Mouse (Mus musculus) WW6 (cell line): ENCODE results near the gene Myl12a.

Experiments
- DNase-seq: peaks from one replicate; pipeline ENCODE4 v3.0.0-alpha.2; 2013; ENCODE audit warnings: low read depth, low spot score

Gene Myl12a

DNA sequence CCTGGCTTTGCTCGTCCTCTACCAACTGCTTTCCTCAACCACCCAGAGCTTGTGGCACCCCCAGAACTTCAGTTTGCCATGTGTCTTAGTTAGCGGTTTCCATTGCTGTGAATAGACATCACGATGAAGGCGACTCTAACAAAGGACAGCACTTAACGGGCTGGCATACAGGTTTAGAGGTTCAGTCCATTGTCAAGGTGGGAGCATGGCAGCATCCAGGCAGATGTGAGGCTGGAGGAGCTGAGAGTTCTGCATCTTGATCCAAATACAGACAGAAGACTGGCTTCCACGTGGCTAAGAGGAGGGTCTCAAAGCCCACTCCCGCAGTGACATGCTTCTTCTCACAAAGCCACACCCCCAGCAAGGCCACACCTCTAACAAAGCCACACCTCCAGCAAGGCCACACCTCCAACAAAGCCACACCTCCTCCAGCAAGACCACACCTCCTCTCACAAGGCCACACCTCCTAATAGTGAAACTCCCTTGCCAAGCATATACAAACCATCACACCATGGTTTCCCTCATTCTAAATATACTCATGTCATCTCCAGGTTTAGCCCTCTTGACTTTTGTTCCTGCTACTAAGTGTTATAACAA, 8.1 kb upstream of the Myl12a start:
- DNase-seq: no peak

DNA sequence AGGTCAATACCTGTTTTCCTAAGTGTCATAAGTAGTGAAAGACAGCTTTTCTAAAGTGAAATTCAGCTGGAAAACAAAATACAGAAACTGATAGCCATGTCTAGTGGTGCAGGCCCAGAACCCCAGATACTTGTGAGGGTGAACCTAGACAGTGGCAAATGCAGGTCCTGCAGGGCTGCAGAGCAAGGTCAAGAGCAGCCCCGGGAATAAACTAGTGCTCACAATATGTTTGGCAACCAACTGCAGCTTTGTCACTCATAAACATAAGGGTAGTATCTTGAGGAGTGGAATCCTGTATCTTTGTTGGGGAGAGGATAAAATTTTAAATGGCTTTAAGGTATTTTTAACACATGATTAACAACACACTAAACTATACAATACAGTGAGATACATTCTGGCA, 7.1 kb upstream of the Myl12a start:
- no peak for DNase-seq

GRCm38 (mm10) chr17:71008676-71009075, 6.0 kb upstream of the Myl12a start:
- no peak for DNase-seq

GRCm38 (mm10) chr17:71006976-71007375, 4.3 kb upstream of the Myl12a start:
- DNase-seq: no peak

GRCm38 (mm10) chr17:71004186-71004960, 1.7 kb upstream of the Myl12a start:
- DNase-seq: no peak

- DNase-seq: no peak
Measured at GRCm38 (mm10) chr17:71003721-71004120, 1.0 kb upstream of the Myl12a start.

DNA sequence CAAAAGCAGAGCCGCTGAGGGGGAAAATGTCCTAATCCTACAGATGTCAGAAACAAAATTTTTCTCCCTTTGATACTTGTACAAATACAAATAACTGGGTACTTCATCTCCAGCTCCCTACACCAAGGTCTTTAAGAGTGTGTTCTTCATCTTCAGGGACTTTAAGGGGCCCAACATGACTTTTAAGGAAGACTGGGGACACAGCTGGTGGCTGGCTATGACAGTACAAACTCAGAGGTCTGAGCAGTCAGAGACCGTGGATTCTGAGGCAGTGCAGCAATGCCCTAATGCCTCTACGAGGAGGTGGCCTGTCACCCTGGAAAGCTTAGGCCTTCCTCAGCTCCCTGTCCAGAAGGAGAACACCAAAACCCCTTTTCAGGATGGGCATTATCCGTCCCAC, 434 bp upstream of the Myl12a start:
- DNase-seq: no peak

DNA sequence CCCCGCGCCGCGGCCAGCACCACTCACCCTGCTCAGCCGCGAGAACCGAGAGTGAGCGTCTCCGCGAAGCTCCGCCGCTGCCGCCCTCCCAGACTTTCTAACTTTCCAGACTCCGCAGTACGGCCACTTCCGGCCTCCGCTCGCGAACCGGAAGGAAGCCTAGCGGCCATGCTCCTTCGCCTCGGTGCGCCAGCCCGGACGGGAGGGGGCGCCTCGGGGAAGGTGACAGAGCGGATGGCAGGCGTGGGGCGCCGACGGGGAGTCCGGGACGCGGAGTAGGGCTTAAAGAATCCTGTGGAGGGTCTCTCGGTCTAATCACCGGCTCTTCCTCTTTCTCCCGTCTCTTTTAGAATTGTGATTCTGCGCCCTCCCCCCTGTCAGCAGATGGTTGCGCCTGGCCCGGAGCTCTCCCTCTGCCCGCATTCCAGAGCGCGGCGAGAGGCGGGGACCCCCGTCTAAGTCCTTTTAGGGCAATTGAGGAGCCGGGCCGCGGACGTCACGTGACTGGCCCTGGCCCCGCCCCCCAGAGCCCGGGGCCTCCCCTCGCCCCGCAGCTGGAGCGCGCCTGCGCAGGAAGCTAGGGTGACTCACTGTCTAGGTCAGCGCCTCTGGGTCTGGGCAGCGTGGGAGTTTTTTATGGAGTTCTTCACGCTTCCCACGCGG, 466 bp downstream of the Myl12a start, which contains the start of gene Myom1:
Myom1 (plus strand) TSS at position 553 of the 663 bp plus-strand sequence.
- peak; percentile 90 for DNase-seq

DNA sequence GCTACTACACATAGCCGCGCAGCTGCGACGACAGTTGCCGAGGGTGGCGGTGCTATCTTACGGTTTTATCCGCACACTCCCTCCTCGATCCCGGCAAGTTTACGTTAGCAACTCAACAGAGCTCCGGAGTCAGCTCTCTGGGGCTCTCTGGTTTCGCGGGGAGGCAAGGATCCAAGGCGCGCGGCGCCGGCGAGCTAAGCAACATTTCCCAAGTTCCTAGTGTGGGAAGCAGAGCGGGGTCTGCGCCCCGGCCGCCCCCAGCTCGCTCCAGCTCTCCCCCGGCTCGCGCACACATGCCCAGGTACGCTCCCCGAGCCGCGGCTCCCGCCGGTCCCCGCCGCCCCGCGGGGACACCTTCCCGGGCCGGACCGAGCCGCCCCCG, 988 bp downstream of the Myl12a start:
- DNase-seq: no peak

- no peak for DNase-seq
Measured at GRCm38 (mm10) chr17:71001067-71001466, 1.6 kb downstream of the Myl12a start.

- DNase-seq: no peak
Measured at GRCm38 (mm10) chr17:71000255-71000654, 2.4 kb downstream of the Myl12a start.

DNA sequence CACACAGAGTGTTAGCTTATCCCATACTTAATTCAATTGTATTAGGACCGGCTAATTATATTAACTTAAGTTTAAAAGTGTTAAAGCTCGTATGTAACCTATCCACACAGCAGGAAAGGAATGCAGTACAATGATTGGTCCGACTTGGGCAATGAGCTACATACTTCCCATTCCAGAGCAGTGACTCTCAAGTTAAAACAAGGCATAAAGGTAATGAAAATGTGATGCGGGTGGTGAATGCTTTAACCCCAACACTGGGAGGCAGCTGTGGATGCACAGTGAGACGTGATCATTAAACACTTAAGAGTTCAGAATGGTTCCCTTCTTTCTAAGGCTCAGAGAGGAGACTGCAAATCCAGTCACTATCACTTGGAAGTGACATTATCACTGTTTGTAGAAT, 3.5 kb downstream of the Myl12a start:
- DNase-seq: no peak

GRCm38 (mm10) chr17:70998400-70998975, 4.2 kb downstream of the Myl12a start:
- no peak for DNase-seq

DNA sequence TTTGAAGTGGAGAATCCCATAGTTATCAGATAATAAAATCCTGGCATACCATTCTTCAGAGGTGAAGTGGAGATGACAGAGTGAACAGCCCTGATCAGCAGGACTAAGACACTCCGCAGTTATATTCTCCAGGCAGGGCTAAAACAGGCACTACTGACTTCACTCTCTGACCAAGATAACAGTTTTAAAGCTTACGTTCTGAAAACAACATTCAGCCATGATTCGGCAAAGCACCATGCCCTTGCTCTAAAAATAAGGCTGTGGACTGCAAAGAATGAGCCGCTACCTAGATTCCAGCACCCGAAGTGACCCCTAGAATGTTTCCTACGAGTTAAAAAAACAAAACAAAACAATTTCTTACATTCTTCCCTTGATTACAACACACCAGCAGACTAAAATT, 4.8 kb downstream of the Myl12a start:
- no peak for DNase-seq

DNA sequence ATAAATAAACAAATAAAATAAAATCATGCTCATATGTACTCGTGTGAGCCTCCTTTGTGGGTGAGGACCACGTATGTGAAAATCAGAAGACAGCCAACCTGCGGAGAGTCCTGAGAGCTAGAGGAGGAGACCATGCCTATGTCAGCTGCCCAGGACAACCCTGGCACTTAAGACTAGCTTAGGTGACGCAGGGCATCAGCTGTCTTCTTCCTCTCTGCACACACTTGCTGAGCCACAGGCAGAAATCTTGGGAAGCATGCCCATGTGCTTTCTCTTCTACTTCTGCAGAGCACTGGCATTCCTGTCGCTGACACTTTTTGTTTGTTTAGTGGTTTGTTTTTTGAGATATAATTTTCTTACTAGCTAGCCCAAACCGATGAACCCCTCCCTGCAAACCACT, 7.1 kb downstream of the Myl12a start:
- DNase-seq: no peak

DNA sequence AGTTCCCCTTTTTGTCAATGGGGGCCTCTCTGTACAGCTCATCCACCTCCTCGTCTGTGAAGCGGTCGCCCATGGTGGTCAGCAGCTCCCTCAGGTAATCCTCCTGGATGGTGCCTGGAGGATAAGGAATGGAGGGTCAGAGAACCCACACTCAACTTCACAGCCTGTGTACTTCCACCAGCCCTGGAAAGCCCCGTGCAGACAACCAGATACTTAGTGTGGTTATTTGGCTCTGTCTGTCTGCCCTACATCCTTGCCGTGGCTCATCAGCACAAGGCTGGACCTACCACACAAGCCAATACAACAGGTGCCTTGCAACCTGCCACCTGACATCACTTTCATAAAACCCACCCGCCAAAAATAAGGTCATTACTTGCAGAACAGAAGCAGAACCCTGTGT, 8.0 kb downstream of the Myl12a start:
- DNase-seq: no peak

DNA sequence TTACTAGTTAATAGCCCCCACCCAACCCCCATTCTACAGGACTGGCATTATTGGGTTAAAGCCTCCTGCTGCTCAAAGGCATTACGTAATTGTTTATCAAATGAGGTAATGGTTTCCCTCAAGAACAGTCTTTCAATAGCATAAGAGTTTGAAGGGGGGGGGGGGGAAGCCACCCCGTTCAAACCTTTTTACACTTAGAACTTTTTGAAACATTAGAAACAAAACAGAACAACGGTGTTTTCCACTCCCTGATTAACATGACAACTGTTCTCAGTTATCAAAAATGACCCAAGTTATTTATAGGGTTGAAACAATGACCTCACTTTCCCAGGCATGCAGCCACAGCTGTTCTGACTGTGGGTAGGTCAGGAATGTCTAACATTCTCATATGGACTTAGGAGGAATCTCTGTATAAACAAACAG, 9.3 kb downstream of the Myl12a start:
- DNase-seq: no peak

- no peak for DNase-seq
Measured at GRCm38 (mm10) chr17:70992662-70993061, 10.0 kb downstream of the Myl12a start.

DNA sequence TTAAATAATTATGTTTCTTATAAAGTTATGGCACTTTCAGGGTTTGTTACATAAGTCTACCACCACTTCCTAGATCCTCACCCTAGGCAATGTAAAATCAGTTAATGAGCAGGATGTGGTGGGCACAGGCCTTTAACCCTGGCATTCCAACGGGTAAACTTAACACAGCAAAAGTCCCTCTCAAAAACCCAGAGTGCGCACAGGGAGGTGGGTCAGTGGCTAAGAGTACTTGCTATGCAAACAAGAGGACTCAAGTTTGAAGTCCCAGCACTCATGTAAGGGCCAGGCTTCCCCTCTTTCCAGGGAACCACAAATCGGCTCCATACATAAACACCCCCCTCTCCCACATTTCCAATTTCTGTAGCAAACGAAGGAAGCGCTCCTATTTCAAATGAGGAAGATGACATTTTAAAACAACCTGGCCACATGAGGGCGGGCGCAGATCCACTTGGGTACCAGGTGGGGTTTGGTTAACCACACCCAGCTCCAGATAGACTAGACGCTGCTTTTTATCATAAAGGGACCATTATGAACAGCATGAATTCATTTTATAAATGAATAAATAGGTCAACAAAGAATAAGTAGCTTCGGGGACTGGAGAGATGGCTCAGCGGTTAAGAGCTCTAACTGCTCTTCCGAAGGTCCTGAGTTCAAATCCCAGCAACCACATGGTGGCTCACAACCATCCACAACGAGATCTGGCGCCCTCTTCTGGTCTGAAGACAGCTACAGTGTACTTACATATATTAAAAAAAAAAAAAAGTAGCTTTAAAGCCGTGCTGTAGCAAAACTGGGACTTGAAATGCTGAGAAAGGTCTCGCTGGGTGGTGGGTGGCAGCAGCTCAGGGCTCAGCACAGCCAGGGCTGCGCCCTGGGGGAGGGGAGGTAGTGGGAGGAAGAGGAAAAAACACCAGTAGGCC, 10.7 kb downstream of the Myl12a start:
- no peak for DNase-seq

DNA sequence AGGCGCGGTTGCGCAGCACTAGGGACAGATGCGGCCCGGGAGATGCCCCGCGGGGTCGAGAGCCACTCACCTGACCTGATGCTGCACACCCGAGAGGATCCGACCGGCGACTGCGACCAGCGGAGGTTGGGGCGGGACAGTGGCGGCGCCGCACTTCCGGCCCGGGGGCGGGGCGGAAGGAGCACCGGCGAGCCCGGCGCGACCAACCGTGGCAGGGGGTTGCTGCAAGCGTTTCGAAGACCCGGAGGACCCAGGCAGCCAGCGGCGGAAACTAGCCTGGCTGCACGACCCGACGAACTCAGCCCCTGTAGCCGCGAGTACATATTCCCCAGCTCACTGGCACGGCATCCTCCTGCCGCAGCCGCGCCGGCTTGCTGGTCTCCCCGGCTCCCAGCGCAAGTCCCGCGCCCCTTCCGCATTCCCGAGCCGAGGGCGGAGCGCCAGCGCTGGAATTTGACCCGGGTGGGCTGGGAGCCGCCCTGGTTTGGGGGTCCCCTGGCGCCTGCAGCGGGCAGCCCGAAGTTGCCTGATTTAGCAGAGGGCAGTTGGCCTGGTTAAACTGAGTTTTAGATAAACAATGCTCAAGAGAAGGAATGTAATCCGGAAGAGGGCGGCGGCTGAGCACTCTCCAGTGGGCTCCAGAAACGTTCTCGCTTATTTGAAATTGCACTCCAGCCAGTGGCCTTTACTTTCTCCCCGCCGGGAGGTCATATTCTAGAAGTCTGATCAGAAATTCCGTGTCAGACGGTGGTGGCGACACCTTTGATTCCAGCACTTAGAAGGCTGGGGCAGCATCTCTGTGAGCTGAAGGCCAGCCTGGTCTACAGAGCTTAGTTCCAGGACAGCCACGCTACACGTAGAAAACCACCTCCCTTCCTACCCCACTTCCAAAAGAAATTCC, 12.0 kb downstream of the Myl12a start:
- no peak for DNase-seq
